Mouse (Mus musculus): ENCODE measurements at regions not wholly inside any gene's neighbourhood (a gene's known extent, or its start where the extent isn't known, plus 50 kb on each side); places are given as distances from the start of the nearest gene placed in this dataset.
A peak's percentile ranks its signal among the peaks of the same experiment; 100 is the strongest.

DNA sequence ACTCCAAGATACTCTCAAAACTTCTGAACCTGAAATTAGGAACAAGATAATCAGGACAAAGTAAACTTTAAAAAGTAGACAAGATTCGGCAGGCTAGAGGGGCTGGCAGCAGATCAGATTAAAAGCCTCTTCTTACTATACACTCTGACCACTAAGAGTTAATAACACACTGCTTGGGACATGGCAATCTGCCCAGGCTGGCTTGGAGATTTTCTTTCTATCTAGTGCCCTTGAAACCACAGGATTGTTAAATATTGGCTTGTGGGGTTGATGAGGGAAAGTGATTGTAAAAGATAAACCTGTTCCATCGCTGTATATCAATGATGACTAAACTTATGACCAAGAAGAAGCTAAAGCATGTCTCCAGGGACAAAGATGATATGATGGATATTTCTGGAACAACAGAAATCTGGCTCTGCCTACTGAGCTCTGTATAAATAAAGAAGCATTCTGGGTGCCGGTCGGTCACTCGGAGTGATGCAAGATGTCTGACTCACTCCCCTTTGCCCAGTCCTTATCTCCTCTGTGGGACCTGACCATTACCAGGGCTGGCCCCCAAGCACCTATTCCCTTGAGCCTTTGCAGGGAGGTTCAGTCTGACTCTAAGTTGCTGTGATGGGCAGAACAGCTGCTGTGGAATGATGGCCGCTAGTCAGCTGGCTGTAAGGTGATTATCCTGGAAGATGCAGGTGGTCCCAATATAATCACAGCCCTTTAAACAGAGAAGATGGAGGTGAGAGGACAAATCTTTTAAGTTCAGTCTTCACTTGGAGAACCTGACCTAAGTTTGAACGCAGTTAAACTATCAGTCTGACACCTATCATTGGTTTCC lies 126.5 kb upstream of the Rapgef5 start:
- H3K4me3 ChIP-seq (ENCODE audit: low read depth, low read length) = no peak overlapping the region
- DNase-seq = peak; percentile 74
- 41% methylated on average over 7 of the region's 7 CpGs for WGBS

GRCm38 (mm10) chr12:117397512-117397911 lies 118.8 kb upstream of the Rapgef5 start:
- no peak for ATAC-seq (ENCODE audit: insufficient read depth)
- Histone ChIP-seq H3K9ac (no peak overlapping the region), H3K27me3 (ENCODE audit: insufficient read depth, low read length) (no peaks in the 10 kb centered on the region), H3K36me3 (ENCODE audit: insufficient read depth) (no peaks in the 10 kb centered on the region), H3K27ac (ENCODE audit: low read depth) (no peak overlapping the region), H3K4me3 (ENCODE audit: low read depth, low read length) (no peak overlapping the region), H3K4me2 (no peak overlapping the region), H3K4me1 (ENCODE audit: insufficient read depth) (no peaks in the 10 kb centered on the region), H3K9me3 (ENCODE audit: low read depth, low read length) (no peaks in the 10 kb centered on the region)
- no peak for TF ChIP-seq CTCF (IDR thresholded peaks at IDR 0.05; ENCODE audit: low read depth)
- 89% methylated on average over 3 of the region's 3 CpGs for WGBS
- no peak for DNase-seq

More for the DNA sequence above, 126.5 kb upstream of the Rapgef5 start:
- no peak overlapping the region for H3K27ac ChIP-seq (ENCODE audit: low read depth)
- no peaks in the 10 kb centered on the region for H3K36me3 ChIP-seq (ENCODE audit: insufficient read depth)
- TF ChIP-seq CTCF (IDR thresholded peaks at IDR 0.05; ENCODE audit: low read depth) = no peak
- no peaks in the 10 kb centered on the region for H3K27me3 ChIP-seq (ENCODE audit: insufficient read depth, low read length)
- no peaks in the 10 kb centered on the region for H3K4me1 ChIP-seq (ENCODE audit: insufficient read depth)
- ATAC-seq (ENCODE audit: insufficient read depth) = peak; percentile 23; the same call in 1 of the 2 replicates
- no peak overlapping the region for H3K9ac ChIP-seq
- no peak overlapping the region for H3K4me2 ChIP-seq
- no peaks in the 10 kb centered on the region for H3K9me3 ChIP-seq (ENCODE audit: low read depth, low read length)

DNA sequence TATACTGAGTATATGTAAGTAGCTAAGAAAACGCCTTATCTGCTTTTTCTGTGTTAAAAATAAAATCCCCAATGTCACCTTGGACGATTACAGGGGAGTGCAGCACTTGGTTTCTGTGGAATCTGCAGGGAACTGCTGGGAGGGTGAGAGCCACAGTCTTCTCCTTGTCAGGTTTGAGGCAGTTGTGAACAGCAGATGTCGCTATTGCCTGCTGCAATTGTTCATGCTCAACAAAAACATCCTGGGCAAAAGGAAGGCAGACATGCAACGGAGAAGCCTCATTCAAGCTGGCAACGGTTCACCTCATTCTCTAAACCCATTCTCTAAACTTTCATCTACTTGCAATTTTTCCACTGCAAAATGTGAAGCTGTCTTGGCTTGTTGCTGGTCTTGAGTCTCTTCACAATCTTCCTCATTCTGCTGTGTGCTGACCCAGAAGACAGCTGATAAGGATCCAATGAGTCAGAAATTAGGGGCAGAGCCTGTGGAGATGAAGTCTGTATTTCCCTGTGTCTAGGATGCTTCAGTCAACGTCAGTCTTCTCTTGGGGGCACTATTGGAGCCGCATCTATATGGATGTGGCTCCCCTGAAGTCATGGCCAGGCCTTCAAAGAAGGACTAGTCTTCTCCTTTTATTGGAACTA lies 112.6 kb upstream of the Rapgef5 start:
- peak overlapping the region; percentile 30; the same call in 1 of the 2 replicates for H3K27ac ChIP-seq (ENCODE audit: low read depth)
- H3K36me3 ChIP-seq (ENCODE audit: insufficient read depth) = no peaks in the 10 kb centered on the region
- no peak overlapping the region for H3K4me3 ChIP-seq (ENCODE audit: low read depth, low read length)
- H3K9ac ChIP-seq = no peak overlapping the region
- no peaks in the 10 kb centered on the region for H3K9me3 ChIP-seq (ENCODE audit: low read depth, low read length)
- peak; percentile 77 for ATAC-seq (ENCODE audit: insufficient read depth)
- 11% methylated on average over 7 of the region's 7 CpGs for WGBS
- peak; percentile 91 for TF ChIP-seq CTCF (IDR thresholded peaks at IDR 0.05; ENCODE audit: low read depth)
- DNase-seq = peak; percentile 94
- no peaks in the 10 kb centered on the region for H3K4me1 ChIP-seq (ENCODE audit: insufficient read depth)
- no peaks in the 10 kb centered on the region for H3K27me3 ChIP-seq (ENCODE audit: insufficient read depth, low read length)
- no peak overlapping the region for H3K4me2 ChIP-seq

DNA sequence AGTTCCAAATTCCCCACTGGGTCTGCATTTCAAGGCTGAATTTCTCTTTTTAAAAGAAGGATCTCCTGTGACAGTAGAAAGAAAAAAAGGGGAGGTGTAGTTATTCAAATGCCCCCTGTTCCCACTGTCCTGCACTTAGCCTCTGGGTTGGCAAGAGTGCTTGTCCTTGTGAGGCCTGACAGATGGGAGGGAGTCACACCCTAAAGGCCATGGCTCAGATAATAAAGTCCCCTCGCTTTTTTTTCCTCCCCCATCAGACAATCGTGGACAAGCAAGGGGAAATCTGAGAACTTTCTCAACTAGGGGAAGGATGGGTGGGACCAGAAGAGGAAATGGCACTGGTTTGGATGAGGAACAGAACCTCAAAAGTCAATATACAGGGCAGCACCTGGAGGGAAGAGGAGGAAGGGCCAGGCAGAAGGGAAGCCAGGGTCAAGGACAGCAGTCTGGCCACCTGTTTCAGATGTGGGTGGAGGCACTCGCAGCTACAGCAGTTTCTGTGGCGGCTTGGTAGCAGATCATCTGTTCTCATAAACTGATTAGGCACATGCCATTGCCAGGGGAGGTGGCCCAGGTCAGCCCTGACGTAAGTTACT lies 112.0 kb upstream of the Rapgef5 start:
- ATAC-seq (ENCODE audit: insufficient read depth) (0 out of 2 replicates have a peak, but pooled peaks have one; percentile 17), DNase-seq (no peak)
- no peaks in the 10 kb centered on the region for H3K36me3 ChIP-seq (ENCODE audit: insufficient read depth)
- no peaks in the 10 kb centered on the region for H3K27me3 ChIP-seq (ENCODE audit: insufficient read depth, low read length)
- TF ChIP-seq CTCF (IDR thresholded peaks at IDR 0.05; ENCODE audit: low read depth) = no peak
- no peak overlapping the region for H3K4me2 ChIP-seq
- peak overlapping the region; percentile 30; the same call in 1 of the 2 replicates for H3K27ac ChIP-seq (ENCODE audit: low read depth)
- H3K9ac ChIP-seq = no peak overlapping the region
- WGBS = 42% methylated on average over 5 of the region's 5 CpGs
- H3K4me3 ChIP-seq (ENCODE audit: low read depth, low read length) = no peak overlapping the region
- no peaks in the 10 kb centered on the region for H3K9me3 ChIP-seq (ENCODE audit: low read depth, low read length)
- H3K4me1 ChIP-seq (ENCODE audit: insufficient read depth) = no peaks in the 10 kb centered on the region

- Histone ChIP-seq H3K4me2 (no peak overlapping the region), H3K27me3 (ENCODE audit: insufficient read depth, low read length) (no peaks in the 10 kb centered on the region), H3K9ac (no peak overlapping the region), H3K36me3 (ENCODE audit: insufficient read depth) (no peaks in the 10 kb centered on the region), H3K9me3 (ENCODE audit: low read depth, low read length) (no peaks in the 10 kb centered on the region), H3K4me3 (ENCODE audit: low read depth, low read length) (no peak overlapping the region), H3K4me1 (ENCODE audit: insufficient read depth) (no peaks in the 10 kb centered on the region), H3K27ac (ENCODE audit: low read depth) (no peak overlapping the region)
- TF ChIP-seq CTCF (IDR thresholded peaks at IDR 0.05; ENCODE audit: low read depth) = no peak
- DNase-seq (no peak), ATAC-seq (ENCODE audit: insufficient read depth) (no peak)
- WGBS = 76% methylated on average over 9 of the region's 9 CpGs
Observed at GRCm38 (mm10) chr12:117406832-117407231, 109.4 kb upstream of the Rapgef5 start.

DNA sequence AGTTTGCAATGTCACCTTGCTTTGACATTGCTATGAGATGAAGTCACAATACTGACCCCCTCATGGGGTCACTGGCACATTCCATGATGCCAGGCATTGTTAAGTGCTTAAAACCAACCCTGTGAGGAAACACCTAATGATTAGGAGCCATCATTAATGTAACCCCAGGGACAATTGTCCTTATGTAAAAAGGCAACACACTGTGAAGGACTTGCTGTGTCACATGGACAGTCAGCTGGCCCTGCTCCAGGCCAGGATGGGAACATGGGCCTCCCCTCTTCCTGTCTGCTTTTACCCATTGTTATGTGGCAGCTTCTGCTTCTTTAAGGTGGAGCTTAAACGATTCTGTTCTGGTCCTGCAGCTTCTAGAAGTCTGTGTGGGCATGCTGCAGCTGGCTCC lies 105.7 kb upstream of the Rapgef5 start:
- Histone ChIP-seq H3K27me3 (ENCODE audit: insufficient read depth, low read length) (no peaks in the 10 kb centered on the region), H3K4me1 (ENCODE audit: insufficient read depth) (peaks cover 7% of the 10 kb centered on the region; the same call in 1 of the 2 replicates), H3K36me3 (ENCODE audit: insufficient read depth) (no peaks in the 10 kb centered on the region), H3K27ac (ENCODE audit: low read depth) (no peak overlapping the region), H3K4me2 (no peak overlapping the region), H3K4me3 (ENCODE audit: low read depth, low read length) (no peak overlapping the region), H3K9me3 (ENCODE audit: low read depth, low read length) (no peaks in the 10 kb centered on the region), H3K9ac (no peak overlapping the region)
- 43% methylated on average over 1 of the region's 1 CpGs for WGBS
- ATAC-seq (ENCODE audit: insufficient read depth) = peak; percentile 17; the same call in 1 of the 2 replicates
- peak; percentile 60 for DNase-seq
- TF ChIP-seq CTCF (IDR thresholded peaks at IDR 0.05; ENCODE audit: low read depth) = no peak

GRCm38 (mm10) chr12:117412257-117412656 lies 104.0 kb upstream of the Rapgef5 start:
- H3K4me2 ChIP-seq = no peak overlapping the region
- H3K9me3 ChIP-seq (ENCODE audit: low read depth, low read length) = no peaks in the 10 kb centered on the region
- H3K27ac ChIP-seq (ENCODE audit: low read depth) = peak overlapping the region; percentile 90; the same call in 1 of the 2 replicates
- TF ChIP-seq CTCF (IDR thresholded peaks at IDR 0.05; ENCODE audit: low read depth) = no peak
- H3K4me1 ChIP-seq (ENCODE audit: insufficient read depth) = peaks cover 7% of the 10 kb centered on the region; the same call in 1 of the 2 replicates
- H3K4me3 ChIP-seq (ENCODE audit: low read depth, low read length) = no peak overlapping the region
- no peaks in the 10 kb centered on the region for H3K27me3 ChIP-seq (ENCODE audit: insufficient read depth, low read length)
- no peak overlapping the region for H3K9ac ChIP-seq
- peak; percentile 46 for ATAC-seq (ENCODE audit: insufficient read depth)
- DNase-seq = peak; percentile 77
- 45% methylated on average over 6 of the region's 6 CpGs for WGBS
- no peaks in the 10 kb centered on the region for H3K36me3 ChIP-seq (ENCODE audit: insufficient read depth)
